Mouse (Mus musculus) spleen, adult 2 months (tissue): ENCODE measurements around the gene Actb.

Source experiments
- CTCF ChIP-seq: fragments of 200-500 bp; IDR thresholded peaks from 2 replicates; pipeline ENCODE4 v1.5.1; 2011; ENCODE audit warnings: mild to moderate bottlenecking, inconsistent platforms; ENCODE audit not compliant: insufficient read depth, insufficient read length, insufficient replicate concordance; ENCODE audit errors: extremely low read depth
- POLR2A ChIP-seq: fragments of 200-500 bp; IDR thresholded peaks from 2 replicates; pipeline ENCODE4 v1.6.1; 2011; ENCODE audit warnings: low read depth, low read length, inconsistent platforms

DNA sequence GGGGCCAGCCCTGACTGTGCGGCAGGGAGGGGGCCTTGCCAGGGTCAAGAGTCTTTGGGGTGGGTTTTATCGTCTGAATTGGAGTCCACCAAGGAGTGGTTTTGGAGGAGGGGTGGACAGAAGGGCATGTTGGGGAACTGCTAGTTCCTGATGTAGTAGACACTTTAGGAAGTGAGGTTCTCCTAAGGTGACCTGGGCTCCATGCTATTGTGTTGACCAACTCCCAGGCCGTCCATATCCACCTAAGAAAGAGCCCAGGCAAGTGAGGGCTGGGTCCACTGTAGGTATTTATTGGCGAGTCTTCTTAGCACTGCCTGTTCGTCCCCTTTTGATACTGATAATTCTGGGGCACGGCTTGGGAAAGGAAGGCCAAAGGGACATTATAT, 14.5 kb upstream of the Actb start:
- no peak for TF ChIP-seq CTCF
- TF ChIP-seq POLR2A = no peak
